Mouse (Mus musculus) adrenal gland (tissue): ENCODE results near the gene Hspb6.

Source experiments
- intact Hi-C: fragments of 180-260 bp; cut with DNase I; formaldehyde crosslinking; loops from one replicate; pipeline ENCODE4 v1.15.1; 2025

Gene Hspb6

DNA sequence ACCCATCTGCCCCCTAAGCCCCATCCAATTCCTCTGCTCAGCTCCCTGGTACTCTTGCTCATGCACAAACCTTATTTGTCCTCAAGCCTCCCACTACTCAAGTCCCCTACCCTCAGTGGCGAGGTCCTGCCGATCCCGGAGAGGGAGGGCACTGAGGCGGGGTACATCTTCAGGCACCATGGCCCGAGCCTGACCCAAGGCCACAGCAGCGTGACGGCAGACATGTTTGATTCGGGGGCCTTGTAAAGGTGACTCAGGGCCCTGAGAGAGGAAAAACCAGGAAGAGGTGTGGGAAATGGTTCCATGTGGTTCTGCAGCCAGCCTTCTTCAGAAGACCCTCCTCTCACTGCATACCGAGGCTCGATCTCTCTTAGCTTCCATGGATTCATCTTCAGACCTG, 32.4 kb downstream of the Hspb6 start:
- intact Hi-C loops: no loop called here

DNA sequence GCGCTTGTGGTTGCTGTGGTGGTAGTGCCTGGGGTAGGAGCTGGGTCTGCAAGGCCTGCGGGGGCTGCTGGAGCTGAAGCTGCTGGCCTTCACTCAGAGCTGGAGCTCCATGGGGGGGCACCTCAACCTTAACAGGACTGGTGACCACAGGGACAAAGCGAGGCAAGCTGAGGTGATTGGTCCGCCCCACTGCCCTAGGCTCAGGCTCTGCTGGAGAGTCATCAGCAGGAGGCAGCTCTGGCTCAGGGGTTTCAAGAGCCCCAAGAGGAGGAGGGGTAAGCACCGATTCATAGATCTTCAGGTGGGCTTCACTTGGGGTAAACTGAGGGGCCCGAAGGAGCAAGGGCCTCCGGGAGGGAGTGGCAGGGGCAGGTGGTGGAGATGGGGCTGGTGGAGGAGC, 33.2 kb downstream of the Hspb6 start:
- intact Hi-C loops: no loop called here

DNA sequence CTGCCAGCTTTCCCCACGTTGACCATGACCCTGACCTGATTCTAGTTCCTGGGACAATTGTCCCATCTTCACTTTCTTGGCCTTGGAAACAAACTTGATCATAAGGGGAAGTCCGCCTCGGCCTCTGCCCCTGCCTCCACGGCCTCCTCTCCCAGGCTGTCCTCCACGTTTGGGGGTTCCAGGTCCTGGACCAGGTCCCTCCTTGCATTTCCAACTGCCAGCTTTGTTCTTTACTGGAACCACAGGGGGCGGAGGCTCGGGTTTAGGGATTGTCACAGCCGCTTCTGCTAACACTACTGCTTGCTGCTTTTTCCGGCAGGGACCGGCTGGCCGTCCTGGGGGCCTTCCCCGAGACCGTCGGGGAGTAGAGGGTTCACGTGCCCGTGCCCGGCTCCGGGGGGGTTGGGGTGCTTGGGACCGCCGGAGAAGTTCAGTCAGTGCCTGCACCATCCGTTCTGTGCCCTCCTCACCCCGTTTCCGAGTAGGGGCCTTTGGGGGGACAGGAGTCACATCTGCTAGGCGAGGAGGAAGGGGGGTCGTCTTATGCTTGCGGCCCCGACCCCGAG, 34.6 kb downstream of the Hspb6 start:
- intact Hi-C loops: loop anchor here (2.0 kb wide), 1 partner anchor 22 kb away; the partner anchor contains the start of gene Igflr1

DNA sequence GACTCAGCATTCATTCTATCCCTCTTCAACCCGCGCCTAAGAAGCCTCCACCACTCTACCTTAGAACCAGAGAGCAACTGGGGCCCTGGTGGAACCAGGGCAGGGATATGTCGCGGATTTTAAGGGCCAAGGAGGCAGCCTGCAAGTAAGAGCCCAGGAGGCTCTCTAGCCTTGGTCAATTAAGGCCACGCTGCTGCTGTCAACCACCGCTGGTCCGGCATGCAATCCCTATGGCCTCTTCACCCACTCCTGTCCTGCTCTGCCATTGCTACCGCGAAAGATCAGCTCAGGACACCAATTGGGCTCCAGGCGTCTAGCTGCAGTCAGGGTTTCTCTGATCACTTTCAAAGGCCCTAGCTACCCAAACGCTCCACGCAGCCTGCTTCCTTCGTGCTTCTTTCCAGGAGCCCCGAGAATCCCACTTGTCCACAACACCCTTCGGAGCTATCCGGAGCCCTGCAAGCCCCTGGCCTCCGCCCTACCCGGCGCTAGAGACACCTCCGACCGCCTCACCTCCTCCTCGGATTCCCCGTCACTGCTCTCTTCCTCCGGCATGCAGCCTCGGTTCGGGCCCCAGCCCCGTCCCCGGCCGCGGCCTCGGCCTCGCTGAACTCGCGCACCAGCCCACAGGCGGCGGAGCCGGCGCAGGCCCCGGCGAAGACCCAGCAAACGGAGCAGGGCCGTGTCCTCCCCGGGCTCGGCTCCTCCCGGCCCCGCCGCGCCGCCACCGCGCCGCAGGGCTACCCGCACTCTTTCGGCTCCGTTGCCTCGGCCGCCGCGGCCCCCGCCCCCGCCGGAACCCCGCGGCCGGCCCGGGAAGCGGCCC, 36.1 kb downstream of the Hspb6 start:
- intact Hi-C loops: loop anchor here (2.0 kb wide), 2 partner anchors 23 to 25 kb away; partner anchors contain the start of genes Igflr1 and Upk1a

DNA sequence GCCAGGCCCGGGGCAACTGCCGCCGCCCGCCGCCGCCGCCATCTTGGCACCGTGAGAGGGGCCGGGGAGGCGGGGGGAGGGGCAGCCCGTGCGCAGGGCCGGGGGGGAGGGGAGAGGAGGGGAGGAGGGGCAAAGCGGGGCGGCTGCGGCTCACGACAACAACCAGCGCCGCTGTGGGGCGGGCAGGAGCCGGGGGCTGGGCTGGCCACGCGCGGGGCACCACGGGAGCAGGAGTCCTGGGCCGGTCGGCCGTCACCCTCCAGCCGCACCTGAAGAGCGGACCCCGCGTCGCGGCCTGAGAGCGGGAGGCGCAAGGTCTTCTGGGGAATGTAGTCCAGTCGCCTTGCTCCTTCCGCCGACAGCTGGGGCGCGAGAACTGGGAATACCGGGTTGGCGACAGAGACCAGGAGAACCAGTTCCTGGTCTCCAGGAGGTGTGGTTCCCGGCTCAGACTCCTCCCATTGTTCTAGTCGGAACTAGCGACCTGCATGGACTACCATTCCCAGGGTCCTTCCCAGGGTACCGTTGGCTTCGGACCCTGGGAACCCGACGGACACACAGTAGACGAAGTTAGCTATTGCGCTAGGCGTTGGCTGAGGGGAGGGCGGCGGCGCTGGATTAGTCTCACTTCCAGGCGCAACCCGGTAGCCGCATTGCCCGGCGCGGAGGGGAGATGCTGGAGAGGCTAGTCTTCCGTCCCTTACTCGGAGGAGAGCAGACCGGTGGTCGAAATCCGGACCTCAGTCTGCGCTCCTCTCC, 36.9 kb downstream of the Hspb6 start, which contains the start of gene Kmt2b:
Gene Kmt2b, minus strand, starts transcription at position 51 of the 759 bp plus-strand sequence.
- intact Hi-C loops: loop anchor here (2.0 kb wide), 1 partner anchor 24 kb away; the partner anchor contains the start of gene Upk1a

DNA sequence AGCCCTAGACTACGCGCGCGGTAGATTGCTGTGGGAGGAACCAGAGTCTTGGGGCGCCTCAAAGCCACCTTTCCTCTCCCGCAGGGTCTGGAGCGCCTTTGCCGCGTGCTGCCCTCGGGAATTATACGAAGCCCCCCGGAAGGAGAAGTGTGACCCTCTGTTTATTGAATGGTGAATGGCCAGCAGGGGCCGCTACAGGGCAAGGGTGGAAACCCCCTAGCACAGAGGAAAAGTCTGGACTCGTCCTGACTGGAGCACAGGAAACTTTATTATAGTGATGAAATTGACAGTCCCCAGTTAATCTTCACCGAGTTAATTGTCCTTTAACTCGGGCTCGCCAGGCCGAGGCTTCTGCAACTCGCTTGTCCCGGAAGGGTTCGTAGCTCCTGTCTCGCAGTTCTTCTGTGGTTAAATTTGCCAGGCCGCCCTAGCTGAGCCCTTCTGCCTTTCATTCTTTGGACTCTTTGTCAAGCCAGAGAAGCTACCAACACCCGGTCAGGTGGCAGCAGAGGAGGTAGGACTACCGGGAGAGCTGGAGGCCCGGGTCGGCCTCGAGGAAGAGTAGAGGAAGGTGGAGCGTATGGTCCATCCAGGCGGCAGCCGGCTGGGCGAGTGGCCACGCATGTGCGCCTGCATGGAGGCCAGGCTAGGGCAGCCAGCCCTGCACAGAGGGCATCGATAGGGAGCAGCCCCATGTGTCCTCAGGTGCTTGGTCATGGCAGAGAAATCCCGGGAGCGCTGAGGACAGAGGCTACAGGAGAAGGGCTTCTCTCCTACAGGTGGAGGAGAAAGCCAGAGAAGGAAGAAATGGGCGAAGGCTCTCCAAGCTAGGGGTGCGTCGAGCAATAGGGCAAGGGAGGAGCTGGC, 37.7 kb downstream of the Hspb6 start:
- intact Hi-C loops: loop anchor here (2.0 kb wide), 1 partner anchor 23 kb away; the partner anchor contains the start of gene Upk1a

DNA sequence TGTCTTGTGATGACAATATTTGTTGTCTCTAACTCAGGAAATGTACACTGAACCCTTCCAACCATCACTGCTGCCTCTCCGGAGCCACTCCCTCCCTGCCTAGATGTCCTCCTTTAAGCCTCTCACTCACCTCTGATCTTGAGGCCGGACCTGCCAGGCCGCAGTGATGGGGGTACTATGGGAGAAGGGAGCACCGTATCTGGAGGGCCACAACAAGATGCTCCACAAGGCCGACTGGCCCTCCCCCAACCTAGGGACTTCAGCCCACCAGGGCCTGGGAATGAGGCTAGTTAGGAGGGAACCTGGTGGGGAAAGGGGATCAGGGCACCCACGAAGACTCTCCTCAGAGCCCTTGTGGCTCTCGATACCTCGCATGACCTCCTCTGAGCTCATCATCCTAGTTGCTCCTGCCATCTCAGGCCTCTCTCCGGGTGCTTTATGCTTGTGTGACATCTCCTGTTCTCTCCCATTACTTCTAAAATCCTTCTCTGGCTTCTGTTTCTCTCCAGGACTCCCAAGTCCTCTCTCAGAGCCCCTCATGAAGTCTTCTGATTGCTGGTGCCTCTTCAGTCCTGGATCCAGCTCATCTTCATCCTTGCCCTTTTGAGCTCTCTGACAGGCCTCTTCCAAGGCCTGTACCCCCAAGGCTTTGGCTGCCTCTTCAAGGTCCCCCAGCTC, 39.1 kb downstream of the Hspb6 start:
- intact Hi-C loops: no loop called here

DNA sequence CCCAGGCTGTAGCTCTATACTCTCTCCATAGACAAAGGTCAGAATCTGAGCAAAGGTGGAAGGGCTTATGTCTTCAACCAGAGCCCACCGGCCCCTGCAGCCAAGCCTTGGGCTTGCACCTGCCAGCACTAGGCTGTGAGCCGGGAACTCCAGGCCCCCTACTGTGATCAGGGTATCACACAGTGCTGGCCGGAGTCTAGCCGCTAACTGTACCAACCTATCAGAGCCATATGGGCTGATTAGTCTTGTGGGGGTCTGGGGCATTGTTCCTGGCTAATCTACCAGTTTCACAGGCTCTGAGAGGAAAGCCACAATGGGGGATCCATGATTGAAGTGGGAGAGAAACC, 39.6 kb downstream of the Hspb6 start:
- intact Hi-C loops: no loop called here

DNA sequence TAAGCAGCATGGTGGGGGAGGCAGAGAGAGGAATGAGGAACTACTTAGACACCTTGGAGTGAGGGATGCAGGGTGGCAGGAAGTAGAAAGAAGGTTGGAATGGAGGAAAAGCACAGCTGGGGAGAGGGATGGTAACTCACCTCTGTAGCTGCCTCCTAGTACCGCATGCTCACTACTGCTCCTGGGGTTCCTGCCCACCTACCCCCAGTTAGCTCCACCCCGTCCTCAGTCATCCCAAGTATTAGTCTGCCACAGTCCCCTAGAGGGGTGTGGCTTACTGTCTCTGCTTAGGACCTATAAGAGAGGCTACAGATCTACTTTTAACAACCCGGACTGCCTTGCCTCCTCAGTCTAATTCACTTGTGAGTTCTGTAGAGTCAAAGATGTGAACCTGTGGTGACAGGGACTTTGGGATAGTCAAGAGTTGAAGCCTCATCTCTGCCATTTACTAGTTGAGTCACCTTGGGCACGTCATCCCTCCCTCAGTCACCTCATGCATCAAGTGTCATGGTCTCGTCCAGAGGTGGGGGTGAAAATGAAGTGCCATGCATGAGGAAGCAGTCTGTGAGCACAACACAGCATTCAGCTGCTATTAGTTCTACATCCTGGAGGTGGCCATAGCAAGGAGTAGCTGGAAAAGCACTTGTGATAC, 40.9 kb downstream of the Hspb6 start:
- intact Hi-C loops: no loop called here

DNA sequence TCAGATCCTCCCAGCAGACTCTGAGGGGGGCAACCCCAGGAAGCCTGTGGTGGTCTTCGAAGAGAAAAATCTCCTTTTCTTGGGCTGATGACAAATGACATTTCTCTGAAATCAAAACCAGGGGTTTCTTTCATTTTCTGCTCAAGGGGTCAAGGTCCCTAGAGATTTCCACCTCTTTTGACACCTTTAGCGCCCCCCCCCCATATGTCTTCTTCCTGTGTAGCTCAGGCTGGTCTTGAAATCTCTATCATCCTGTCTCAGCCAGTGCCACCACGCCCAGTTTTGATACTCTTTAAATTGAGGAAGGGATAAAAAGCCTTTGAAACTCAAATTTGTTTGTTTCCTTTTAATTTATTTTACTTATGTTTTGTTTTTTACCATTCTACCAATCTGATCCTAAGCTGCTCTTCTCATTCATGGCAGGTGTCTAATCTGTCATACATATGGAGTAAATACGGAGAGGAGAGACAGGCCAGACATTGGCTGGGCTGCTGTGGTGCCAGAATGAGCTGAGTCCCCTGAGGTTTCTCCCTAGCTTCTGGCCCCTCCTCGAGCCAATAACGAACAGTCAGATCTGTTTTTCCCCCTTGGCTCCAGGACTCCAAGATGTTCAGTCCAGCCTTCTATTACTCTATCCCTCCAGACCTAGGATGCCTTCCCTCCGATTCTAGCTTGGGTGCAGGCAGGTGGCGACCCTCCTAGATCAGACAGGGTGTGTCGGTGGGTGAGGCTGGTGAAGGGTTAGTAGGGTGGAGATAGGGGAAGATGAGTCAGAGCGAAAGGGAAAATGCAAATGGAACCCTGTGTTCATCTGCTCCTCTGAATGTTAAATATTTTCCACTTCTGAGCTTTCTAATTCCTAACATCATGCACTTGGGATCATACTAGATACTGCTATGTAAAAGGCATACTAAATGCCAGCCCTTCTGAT, 41.9 kb downstream of the Hspb6 start:
- intact Hi-C loops: no loop called here

DNA sequence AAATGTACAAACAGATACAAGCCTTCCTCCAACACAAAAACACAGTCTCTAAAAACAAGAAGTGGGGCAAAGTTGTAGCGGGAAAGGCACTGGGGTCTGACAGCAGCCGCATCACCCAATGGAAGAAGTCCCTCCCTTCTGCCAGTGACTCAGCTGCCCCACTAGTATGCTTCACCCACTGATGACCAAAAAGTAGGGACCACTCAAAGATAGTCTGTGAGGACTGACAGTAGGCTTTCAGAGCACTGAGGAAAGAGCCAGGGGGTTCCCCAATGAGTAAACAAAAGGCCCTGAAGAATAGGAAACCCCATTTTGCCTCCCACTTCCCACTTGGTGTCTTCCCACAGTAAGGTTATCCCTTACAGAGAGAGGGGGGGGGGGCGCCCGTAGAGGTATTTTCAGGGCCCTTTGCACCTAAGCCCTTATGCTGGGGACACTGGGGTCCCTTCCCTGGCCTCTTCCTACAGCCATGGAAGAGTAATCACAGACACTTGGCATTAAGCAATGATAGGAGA, 42.6 kb downstream of the Hspb6 start:
- intact Hi-C loops: no loop called here

DNA sequence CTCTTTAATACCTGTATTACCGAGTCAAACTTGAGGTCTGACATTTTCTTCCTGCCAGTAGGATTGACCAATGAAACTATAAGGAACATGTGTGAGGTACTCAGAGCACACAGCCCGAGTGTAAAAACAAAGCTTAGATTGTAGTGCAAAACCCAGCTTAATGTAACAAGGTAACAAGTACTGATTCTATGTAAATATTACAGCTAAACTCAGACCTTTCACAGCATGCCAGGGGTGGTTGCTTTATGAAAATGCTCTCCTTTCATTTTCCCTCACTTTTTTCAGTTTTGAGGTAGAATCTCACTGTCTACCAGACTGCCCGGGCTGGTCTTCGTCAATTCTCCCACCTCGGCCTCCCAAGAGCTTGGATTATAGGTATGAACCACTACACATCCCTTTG, 44.1 kb downstream of the Hspb6 start:
- intact Hi-C loops: no loop called here

DNA sequence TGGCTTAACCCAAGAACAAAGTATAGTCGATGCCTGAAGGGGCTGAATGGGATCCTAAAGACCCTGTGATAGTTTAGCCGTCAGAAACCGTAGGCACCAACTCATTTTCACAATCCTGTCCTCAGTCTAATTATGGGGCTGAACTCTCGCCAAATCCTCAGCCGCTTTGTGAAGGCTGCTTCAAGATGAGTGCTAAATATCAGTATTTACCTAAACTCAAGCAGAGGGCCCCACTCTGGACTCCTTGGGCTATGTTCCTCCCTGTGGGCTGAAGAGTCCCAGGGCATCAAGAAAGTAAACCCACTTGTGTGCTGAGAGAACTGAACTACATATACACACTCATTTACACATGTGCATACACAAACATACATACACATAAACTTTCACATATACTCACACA, 44.8 kb downstream of the Hspb6 start:
- intact Hi-C loops: no loop called here

DNA sequence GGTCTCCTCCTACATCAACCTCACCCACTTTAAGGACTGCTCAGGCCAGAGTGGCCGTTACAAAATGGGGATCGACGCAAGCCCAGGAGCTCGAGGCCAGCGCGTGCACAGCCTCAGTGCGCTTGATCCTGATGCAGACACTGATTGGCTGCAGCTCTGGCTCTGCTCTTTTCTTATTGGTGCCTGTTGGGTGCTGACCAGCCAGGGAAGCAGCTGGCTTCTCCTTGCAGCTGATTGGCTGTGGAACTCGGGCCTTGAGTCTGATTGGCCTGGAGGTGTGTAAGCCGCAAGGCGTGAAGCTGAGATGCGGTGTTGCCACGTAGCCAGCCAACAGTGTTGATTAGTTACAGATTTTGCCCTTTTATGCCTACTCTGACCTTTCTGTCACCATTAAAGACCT, 46.8 kb downstream of the Hspb6 start, which contains the start of gene Zbtb32:
Gene Zbtb32, minus strand, starts transcription at position 124 of the 400 bp plus-strand sequence.
- intact Hi-C loops: no loop called here

DNA sequence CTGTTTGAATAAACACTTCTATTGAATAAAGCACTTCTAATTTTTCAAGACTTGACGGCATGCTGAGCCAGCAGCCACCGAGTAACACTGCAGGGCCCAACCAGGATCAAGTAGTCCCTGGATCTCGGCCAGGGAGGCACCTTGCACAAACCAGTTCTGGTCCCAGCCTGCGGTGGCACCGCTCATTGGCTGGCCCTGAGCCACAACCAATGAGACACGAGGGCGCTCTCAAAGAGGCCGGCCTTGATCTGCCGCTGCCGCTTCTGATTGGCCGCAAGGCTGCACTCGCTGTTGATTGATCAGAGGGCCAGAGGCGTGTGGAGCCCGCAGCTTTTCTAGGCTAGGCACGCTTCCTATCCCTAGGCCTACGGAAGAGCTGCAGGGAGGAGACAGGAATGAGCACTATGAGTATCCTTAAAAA, 48.0 kb downstream of the Hspb6 start:
- intact Hi-C loops: no loop called here

DNA sequence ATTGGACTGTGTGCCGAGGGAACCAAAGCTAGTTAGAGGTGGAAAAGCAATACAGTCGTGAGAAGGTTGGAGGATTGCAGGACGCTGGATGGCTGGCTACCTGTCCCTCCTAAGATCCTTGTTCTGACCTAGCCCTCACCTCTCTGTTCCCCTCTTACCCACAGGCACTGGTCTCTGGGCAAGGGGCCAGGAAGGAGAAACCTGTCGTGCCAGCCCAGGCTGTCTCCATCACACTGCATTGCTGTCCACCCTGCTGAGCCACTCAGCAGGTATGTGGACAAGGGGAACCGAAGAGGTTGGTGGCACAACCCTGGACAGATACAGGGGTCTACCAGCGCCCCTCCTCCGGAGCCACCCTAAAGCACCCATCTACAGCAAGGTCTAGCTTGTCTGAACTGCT, 48.7 kb downstream of the Hspb6 start:
- intact Hi-C loops: no loop called here

DNA sequence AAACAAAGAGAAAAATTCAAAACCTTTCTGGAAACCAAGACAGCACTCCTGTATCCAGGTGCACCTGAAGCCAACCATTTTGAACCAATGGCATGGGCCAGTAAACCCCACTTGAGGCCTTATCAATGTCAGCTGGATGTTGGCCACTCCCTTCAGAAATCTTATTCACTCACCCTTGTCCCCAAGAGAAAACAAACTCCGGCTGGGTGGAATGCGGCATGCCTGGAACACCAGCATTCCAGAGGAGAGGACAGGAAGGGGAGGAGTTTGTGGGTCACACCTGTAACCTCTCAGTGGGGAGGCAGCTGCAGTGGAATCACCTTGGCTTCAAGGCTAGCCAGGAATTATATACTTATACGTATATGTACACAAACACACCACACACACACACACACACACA, 50.6 kb downstream of the Hspb6 start:
- intact Hi-C loops: no loop called here

DNA sequence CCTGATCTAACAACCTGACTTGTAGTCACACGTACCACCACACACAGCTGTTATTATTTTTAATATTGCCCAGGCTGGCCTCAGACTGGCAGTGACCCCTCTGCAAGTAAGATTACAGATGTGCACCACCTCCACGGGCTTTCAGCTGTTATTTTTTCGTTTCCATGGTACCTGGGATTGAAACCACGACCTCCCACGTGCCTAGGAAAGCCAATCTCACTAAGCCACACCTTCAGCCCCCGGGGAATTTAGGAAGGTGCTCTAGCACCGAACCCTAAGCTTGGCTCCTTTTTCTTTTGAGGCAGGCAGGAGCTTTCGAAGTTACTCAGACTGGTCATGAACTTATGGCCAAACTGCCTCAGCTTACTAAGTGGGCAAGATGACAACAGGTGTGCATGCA, 52.4 kb downstream of the Hspb6 start:
- intact Hi-C loops: no loop called here

DNA sequence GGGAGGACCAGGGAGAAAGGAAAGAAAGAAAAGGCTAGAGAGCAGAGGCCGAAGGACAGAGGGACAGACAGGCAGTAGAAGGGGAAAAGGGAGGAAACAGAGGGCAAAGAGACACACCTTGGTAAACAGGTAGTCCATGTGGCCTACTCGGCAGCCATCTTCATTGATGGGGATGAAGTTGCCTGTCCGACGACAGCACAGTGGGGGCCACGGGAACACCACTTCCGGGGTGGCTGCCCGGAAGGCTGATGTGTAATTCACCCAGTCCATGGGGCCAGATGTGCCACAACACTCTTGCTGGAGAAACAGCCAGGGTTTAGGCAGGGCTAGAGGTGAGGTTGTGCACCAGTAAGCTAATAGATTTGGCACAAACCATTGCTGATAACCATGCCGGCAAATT, 53.0 kb downstream of the Hspb6 start:
- intact Hi-C loops: no loop called here
